Mouse (Mus musculus) limb, embryonic 14.5 days (tissue): ENCODE measurements at regions not wholly inside any gene's neighbourhood (a gene's known extent, or its start where the extent isn't known, plus 50 kb on each side); places are given as distances from the start of the nearest gene placed in this dataset.

Experiments used
- ATAC-seq: fragments of 200-750 bp; cut with Nextera tagmentation; 2 replicates; pipeline ENCODE4 v1.8.0; 2017; ENCODE audit warnings: low read depth, moderate number of reproducible peaks, moderate TSS enrichment; ENCODE audit not compliant: low FRiP score
- DNase-seq: peaks from one replicate; pipeline ENCODE4 v3.0.0-alpha.2; 2015; ENCODE audit warnings: low spot score
- H3K27ac ChIP-seq: fragments of 300-500 bp; sonication (generic); replicated peaks from 2 replicates; pipeline ENCODE4 v1.5.1; 2014; ENCODE audit warnings: low read depth, mild to moderate bottlenecking, low read length, moderate library complexity, mixed read lengths
- H3K27me3 ChIP-seq: fragments of 300-500 bp; sonication (generic); 2 replicates; pipeline ENCODE4 v1.6.1; 2014; ENCODE audit warnings: low read length, mixed read lengths; ENCODE audit not compliant: control insufficient read depth, insufficient read depth
- H3K36me3 ChIP-seq: fragments of 300-500 bp; sonication (generic); 2 replicates; pipeline ENCODE4 v1.6.1; 2014; ENCODE audit warnings: mild to moderate bottlenecking, low read length, moderate library complexity, mixed read lengths; ENCODE audit not compliant: control insufficient read depth, insufficient read depth
- H3K4me1 ChIP-seq: fragments of 300-500 bp; sonication (generic); 2 replicates; pipeline ENCODE4 v1.6.1; 2014; ENCODE audit warnings: antibody characterized with exemption, low read length, mixed read lengths; ENCODE audit not compliant: control insufficient read depth, insufficient read depth
- H3K4me2 ChIP-seq: fragments of 300-500 bp; sonication (generic); replicated peaks from 2 replicates; pipeline ENCODE4 v1.6.1; 2014; ENCODE audit warnings: low read depth, mild to moderate bottlenecking, low read length, moderate library complexity; ENCODE audit not compliant: severe bottlenecking
- H3K4me3 ChIP-seq: fragments of 300-500 bp; sonication (generic); replicated peaks from 2 replicates; pipeline ENCODE4 v1.5.1; 2014; ENCODE audit warnings: low read length
- H3K9ac ChIP-seq: fragments of 300-500 bp; sonication (generic); 2 replicates; pipeline ENCODE4 v1.6.1; 2014; ENCODE audit warnings: mild to moderate bottlenecking, low read depth, low read length, moderate library complexity; ENCODE audit not compliant: severe bottlenecking
- H3K9me3 ChIP-seq: fragments of 300-500 bp; sonication (generic); 2 replicates; pipeline ENCODE4 v1.6.1; 2016; ENCODE audit warnings: low read length; ENCODE audit not compliant: control insufficient read depth
- POLR2A ChIP-seq: fragments of 200-500 bp; IDR thresholded peaks from 2 replicates; pipeline ENCODE4 v1.8.0; 2012; ENCODE audit warnings: inconsistent platforms, mild to moderate bottlenecking, moderate library complexity, borderline replicate concordance; ENCODE audit not compliant: insufficient read depth, insufficient read length; ENCODE audit errors: extremely low read depth
- WGBS: fragments of 180-500 bp; shearing (Covaris S2); extraction: QIAGEN DNeasy Blood & Tissue Kit; methylation state at CpG from one replicate; pipeline ENCODE4 v1.1.7; 2014; 5-methylcytosine and 5-hydroxymethylcytosine counted together

GRCm38 (mm10) chr4:62809048-62809447 is 156.3 kb upstream of the Zfp618 start:
- no peak overlapping the region for H3K4me2 ChIP-seq
- DNase-seq = no peak
- no peaks in the 10 kb centered on the region for H3K36me3 ChIP-seq
- H3K4me3 ChIP-seq = no peak overlapping the region
- no peak for ATAC-seq
- H3K4me1 ChIP-seq = peaks cover 6% of the 10 kb centered on the region; the same call in 1 of the 2 replicates
- WGBS = 71% methylated on average over 4 of the region's 4 CpGs
- no peaks in the 10 kb centered on the region for H3K9me3 ChIP-seq
- no peak overlapping the region for H3K9ac ChIP-seq
- TF ChIP-seq POLR2A = no peak
- H3K27ac ChIP-seq = no peak overlapping the region
- H3K27me3 ChIP-seq = no peaks in the 10 kb centered on the region

GRCm38 (mm10) chr4:62819889-62820288 is 145.5 kb upstream of the Zfp618 start:
- Histone ChIP-seq H3K4me1 (peaks cover 6% of the 10 kb centered on the region; the same call in 1 of the 2 replicates), H3K27me3 (no peaks in the 10 kb centered on the region), H3K4me2 (no peak overlapping the region), H3K27ac (no peak overlapping the region), H3K4me3 (no peak overlapping the region), H3K9me3 (no peaks in the 10 kb centered on the region), H3K36me3 (no peaks in the 10 kb centered on the region), H3K9ac (no peak overlapping the region)
- DNase-seq (no peak), ATAC-seq (no peak)
- TF ChIP-seq POLR2A = no peak
- WGBS = 88% methylated on average over 2 of the region's 2 CpGs

- H3K27ac ChIP-seq = no peak overlapping the region
- H3K27me3 ChIP-seq = no peaks in the 10 kb centered on the region
- WGBS = 36% methylated on average over 2 of the region's 2 CpGs
- no peak overlapping the region for H3K4me3 ChIP-seq
- no peaks in the 10 kb centered on the region for H3K9me3 ChIP-seq
- H3K36me3 ChIP-seq = no peaks in the 10 kb centered on the region
- no peak for ATAC-seq
- H3K4me1 ChIP-seq = peaks cover 10% of the 10 kb centered on the region; the same call in 1 of the 2 replicates
- H3K4me2 ChIP-seq = no peak overlapping the region
- H3K9ac ChIP-seq = no peak overlapping the region
- TF ChIP-seq POLR2A = no peak
- DNase-seq = no peak
Measured at GRCm38 (mm10) chr4:62821288-62821687, 144.1 kb upstream of the Zfp618 start.

- Histone ChIP-seq H3K4me3 (no peak overlapping the region), H3K36me3 (no peaks in the 10 kb centered on the region), H3K27ac (no peak overlapping the region), H3K4me2 (no peak overlapping the region), H3K4me1 (peaks cover 10% of the 10 kb centered on the region; the same call in 1 of the 2 replicates), H3K27me3 (no peaks in the 10 kb centered on the region), H3K9ac (no peak overlapping the region), H3K9me3 (no peaks in the 10 kb centered on the region)
- 40% methylated on average over 7 of the region's 7 CpGs for WGBS
- TF ChIP-seq POLR2A = no peak
- ATAC-seq = no peak
- peak; percentile 71 for DNase-seq
Measured at GRCm38 (mm10) chr4:62822568-62822967, 142.8 kb upstream of the Zfp618 start.

- H3K4me2 ChIP-seq = no peak overlapping the region
- H3K4me3 ChIP-seq = no peak overlapping the region
- no peaks in the 10 kb centered on the region for H3K27me3 ChIP-seq
- no peak overlapping the region for H3K9ac ChIP-seq
- H3K9me3 ChIP-seq = no peaks in the 10 kb centered on the region
- no peak for TF ChIP-seq POLR2A
- DNase-seq (no peak), ATAC-seq (no peak)
- H3K36me3 ChIP-seq = no peaks in the 10 kb centered on the region
- H3K4me1 ChIP-seq = peaks cover 10% of the 10 kb centered on the region; the same call in 1 of the 2 replicates
- 69% methylated on average over 7 of the region's 7 CpGs for WGBS
- H3K27ac ChIP-seq = no peak overlapping the region
Measured at GRCm38 (mm10) chr4:62823082-62823481, 142.3 kb upstream of the Zfp618 start.
